Mouse (Mus musculus): ENCODE measurements around the gene Slc25a10. TPM values are rescaled to one million over a fixed set of nuclear protein-coding genes. Genes with fewer than 3 reads are reported as not detected.

Gene Slc25a10
- total RNA-seq, 2 experiments from 2014 or later = 18.7 to 20.4 TPM

DNA sequence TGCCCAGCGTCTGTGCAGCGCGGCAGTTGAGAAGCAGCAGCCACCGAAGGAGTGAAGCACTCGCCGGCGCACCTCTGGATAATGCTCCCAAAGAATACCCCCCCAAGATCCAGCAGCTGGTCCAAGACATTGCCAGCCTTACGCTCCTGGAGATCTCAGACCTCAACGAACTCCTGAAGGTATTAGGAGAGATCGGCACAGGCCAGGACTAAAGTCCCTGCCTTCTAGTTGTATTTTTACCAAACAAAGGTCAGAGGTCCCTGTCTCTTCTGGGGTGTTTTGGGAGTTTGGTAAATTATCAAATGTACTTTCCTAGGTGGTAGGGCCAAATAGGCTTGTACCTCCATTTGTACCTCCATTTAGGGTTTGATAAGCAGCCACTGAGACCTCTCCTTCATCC is 6.4 kb upstream of the Slc25a10 start:
- no peak for DNase-seq

DNA sequence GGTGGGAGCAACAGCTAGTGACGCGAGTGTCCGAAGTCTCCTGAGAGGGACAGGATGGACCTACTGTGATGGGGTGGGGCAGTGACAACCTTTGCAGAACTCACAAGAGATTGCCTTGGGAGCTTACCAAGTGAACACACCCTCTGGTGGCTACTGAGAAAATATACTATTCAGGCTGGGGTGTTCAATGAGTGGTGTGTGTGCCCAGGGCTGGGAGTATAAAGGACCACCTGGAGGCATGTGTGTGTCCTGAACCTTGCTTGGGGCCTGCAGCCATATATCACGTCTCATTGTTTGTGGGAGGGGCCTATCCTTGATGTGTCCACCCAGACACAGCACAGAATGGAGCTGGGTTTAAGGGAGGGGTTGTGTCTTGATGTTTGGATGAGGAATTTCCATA is 3.1 kb upstream of the Slc25a10 start:
- no peak for DNase-seq

DNA sequence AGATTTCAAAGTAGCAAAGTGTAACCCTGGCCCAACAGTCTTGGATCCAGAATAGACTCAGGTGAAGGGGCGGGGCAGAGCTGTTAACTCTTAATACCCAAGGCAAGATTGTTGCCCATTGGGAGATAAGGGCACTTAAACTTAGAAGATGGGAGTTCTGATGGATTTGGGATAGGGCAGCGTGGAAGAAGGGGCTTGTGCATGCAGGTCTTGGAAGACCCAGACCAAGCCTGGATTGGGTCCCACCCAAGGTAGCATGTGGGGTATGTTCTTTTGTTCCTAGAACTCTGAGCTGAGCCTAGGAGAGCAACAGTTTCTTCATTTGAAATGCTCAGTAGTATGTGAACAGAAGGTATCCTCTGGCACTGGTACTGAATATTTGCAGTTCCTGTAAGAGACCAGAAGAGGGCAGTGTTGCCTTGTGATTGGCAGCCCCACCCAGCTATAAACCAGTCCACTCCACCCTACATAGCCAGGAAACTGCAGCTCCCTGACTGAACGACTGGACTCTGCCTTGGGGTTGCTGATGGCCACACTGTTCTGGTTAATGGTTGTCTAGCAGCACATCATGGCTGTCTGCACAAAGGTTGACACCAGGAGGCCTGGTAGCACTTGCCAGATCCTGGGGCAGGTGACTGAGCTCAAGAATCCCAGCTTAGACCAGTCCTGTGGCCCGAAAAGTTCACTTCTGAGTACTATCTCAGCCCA is 2.4 kb upstream of the Slc25a10 start:
- DNase-seq = peak; percentile 42 to 67

DNA sequence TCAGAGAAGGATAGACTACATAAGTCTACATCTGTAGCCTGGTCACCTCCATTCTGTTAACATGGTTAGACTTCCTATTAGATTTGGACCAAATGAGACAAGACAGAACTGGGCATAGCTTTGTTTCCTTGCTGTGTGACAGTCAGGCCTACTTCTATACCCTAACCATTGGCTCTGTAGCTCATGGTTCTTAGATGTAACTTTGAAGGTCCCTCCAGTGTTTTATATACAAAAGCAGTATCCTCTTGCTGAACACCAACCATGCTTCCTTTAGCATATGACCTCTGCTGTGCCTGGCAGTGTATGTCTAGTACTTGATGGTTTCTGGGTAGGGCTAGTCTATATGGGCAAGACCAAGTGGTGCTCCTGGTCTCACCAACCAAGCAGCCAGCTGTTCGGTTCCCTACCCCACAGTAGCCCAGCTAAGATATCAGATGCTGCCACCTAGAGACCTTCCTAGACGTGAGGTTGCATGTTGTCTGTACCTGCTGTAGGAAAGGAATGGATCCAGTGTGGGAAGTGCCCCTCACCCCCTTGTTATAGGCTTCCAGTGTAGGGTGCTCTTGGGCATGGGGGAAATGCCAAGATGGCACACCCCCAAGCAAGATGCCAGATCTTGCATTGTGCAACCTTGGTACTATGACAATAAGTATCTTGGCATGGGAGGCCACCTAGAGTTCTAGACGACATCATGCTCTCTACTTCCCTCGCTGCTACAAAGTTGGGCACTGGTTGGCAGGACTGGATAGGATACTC is 1.2 kb upstream of the Slc25a10 start:
- no peak for DNase-seq

DNA sequence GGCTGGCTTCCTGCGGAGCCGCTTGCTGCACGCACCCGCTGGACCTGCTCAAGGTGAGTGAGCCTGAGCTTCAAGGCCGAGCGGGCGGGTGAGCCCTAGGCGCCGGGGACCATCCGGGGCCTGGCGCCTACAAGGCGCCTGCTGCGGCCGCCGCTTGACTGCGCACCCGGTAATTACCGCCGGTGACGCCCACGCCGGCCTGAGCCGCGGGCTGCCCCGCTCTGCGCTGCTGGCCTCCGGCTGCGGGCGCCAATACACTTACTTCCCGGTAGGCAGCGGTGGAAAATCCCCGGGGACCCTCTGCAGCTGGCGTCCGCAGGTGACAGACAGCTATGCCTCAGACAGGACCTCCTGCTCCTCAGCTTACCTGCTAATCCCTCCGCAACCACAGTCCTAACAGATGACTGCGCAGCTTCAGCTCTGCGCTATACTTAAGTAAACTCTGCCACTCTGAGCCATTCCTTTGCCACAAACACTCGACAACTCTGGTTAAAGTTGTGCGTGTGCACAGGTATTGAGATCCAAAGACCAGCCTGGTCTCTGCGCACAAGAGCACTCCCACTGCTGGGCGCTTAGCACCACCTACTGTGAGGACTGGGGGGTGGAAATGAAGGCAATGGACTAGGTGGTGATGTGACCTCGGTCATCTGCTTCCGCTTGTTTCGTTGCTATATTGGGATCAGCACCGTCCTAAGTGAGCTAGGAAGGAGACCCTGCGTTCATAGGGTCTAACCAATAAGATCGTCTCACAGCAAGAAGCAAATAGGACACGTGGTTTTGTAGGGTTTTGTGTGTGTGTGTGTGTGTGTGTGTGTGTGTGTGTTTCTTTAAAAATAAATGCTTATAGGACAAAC is 611 bp downstream of the Slc25a10 start:
- no peak for DNase-seq

DNA sequence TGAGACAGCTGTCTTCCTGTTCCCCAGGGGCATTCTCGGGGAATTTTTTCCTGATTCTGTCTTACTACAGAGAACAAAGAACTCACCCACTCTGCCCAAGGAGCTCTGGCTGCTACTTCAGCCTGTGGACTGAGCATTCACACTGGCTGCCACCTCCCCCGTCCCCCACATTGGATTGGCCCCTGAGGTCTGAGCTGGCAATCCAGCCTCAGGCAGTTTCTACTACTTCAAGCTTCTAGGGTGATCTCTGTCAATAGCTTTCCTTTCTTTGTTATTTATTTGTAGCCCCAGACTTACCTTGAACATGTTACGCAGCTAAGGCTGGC is 1.2 kb downstream of the Slc25a10 start:
- DNase-seq = no peak

DNA sequence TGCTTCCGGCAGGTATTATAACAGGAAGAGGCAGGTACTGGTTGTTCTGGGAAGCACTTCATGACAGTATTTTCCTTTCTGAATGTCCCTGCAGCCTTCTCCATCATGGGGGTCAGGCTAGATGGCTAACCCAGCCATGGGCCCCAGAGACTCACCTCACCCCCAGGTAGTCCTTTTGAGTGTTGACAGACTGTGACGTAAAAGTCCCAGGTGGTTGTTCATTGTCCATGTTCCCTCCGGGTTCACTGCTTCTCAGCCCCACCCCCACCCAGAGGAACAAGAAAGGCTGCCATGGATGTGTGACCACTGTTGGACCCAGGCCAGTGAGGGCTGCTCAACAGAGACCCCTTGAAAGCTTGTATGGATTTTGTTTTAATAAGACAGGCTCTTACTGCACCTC is 1.7 kb downstream of the Slc25a10 start:
- DNase-seq = no peak

DNA sequence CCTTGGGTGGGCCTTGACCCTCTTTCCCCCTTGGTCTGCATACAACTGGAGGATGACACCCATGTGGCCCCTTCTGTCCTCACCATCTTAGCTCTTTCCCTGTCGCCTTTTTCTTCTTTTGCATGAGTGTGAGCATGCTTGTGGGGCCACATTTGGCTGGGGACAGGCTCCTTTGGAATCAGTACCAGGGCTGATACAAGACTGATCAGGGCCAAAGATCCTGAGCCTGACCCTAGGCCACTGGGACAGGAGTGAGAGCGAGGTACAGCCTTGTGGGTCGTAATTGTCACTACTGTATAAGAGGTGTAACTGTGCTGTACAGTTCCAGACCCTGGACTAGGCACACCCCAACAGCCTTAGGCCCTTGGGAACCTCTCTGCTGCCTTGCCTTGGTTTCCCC is 2.3 kb downstream of the Slc25a10 start:
- no peak for DNase-seq

DNA sequence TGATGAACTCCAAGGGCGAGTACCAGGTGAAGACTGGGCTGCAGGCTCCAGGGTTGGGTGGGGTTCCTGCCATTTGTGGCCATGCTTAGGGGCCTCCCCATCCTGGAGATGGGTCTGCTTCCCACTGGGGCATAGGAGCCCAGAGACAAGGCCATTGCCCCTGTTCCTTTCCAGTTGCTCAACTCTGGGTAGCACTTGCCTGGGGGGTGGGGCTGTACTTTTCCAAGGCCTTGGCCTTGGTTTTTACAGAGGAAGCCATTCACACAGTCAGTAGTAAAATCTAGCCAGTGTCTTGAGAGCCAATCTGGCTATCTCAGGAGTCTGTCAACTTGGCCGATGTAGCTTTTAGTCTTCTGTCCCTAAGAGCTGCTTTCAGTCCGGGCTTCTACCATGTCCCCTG is 5.8 kb downstream of the Slc25a10 start:
- no peak for DNase-seq

DNA sequence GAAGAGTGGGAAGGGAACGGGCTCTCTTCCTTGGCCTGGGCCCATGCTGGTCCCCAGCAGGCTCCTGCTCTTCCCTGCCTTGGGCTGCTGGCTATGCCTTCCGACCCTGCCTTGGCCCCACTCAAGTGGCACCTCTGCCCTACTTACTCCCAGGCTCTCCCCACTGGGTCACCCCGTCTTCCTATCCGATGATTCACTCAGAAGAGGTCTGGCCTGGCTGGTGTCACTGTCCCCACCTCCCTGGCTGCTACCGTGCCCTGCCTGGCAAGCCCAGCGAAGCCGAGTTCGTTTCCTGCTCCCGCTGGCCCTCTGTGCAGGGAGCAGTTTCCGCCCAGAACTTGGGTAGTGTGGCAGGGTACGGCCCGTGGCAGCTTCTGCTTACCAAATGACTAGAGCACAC is 6.6 kb downstream of the Slc25a10 start:
- DNase-seq = no peak

DNA sequence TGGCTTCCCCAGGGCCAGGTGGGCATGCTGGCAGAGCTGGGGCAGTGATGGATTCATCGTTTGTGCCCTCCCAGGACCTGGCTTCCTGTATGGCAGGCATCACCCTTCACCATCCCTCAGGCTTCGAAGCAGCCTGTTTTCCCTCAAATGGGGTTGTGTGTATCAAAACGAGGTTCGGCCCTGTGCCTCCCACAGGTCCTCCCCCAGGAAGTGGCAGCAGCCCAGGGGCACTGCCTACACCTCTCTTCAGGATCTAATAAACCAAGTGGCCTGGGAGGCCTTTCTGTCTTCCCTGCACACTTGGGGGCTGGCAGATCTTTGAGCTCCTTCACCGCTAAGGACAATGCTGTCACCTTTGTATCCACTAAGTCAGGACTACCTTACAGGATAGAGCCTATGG is 7.3 kb downstream of the Slc25a10 start:
- DNase-seq = no peak

DNA sequence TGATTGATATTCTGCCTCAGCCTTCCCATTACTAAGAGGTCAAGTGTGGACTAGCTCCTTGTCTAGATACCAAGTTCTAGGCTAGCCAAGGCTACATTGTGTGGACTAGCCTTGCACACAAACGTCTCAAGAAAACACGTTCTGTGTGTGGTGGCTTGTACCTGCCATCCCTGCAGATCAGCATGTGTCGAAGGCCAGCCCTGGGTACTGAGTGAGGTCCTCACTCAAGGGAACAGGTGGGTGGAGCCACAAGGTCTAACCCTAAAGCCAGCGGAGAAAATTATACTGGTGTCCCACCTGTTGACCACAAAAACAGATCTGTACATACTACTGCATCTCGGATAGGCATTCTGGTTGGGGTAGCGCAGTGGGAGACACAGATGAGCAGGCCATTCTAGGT is 8.3 kb downstream of the Slc25a10 start:
- DNase-seq = no peak

DNA sequence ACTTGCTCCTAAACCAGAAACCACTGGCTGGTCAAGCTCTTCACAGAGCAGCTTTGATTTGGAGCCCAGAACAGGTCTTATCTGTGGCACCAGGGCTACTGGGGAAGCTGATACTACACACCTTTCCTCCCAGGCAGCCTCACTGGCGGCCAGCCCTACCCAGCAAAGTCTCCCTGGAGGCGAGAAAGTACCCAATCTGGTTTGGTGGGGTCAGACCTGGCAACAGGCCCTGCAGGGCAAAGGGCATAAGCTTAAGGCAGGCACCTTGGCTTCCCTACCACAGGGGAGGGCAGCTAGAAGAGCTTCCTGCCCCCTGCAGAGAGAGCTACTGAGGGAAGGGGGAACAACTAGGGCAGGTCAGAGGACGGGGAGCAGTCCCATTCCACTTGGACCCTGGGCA is 8.7 kb downstream of the Slc25a10 start:
- no peak for DNase-seq

DNA sequence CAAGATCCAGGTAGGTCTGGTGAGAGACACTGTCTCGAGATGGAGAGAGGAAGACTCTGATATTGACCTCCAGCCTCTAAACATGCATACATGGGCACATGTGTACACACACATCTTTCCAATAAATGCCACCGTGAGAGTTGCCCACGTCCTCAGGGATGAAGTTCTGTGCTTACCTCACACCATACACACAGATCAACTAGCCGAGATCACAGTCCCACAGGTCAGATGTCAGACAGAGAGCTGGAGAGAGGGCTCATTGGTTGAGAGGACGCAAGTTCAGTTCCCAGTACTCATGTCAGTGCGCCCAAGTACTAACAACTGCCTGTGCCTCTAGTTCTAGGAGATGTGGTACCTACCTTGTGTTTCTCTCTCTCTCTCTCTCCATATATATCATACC is 9.4 kb downstream of the Slc25a10 start:
- DNase-seq = no peak

DNA sequence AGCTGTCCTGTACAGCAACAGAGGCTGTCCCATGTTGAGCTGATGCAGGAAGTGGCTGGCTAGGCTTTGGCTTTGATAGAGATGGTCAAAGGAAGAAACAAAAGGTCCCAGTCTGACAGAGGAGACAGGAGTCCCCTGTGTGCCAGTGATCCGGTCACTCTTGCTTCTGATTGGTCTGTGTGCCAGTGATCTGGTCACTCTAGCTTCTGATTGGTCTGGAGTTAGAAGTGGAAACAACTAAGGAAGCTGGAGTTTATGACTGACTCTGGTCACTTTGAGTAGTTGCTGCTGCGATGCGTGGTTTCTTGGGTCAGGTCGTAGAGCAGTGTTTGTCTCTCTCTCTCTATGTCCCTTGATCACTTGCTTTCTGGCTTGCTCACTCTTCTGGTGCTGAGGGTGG is 10.1 kb downstream of the Slc25a10 start:
- DNase-seq = no peak

DNA sequence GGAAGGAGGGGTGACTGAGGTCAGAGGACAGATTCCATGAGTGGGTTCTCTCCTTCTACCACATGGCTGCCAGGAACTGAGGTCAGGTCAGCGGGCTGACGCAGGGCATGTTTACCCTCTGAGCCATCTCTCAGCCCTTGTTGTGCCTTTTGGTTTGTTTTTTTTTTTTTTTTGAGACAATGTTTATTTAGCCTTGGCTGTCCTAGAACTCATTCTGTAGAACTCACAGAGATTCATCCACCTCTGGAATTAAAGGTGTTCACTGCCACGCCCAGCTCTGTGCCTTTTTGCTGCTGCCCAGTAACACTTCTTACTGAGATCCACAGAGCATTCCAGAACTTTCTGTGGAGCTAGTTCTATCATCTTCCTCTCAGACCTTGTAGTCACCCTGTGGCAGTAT is 14.0 kb downstream of the Slc25a10 start:
- DNase-seq = no peak

DNA sequence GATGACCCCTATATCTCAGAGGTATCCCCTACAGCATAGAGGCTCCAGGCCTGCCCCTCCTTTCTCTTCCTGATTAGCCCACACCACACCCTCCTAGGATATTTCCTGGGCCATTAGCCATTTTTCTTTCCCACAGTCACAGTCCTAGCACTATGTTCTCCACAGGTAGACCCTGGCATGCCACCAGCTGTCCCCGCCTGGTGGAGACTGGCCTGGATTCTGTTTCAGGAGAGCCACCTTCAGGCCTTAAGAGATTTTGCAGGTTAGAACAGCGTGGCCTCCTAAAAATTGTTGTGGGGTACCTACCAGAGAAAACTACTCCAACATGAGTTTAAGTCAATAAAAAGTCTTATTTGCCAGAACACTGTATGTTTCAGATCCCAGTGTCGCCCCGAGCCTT is 15.3 kb downstream of the Slc25a10 start:
- no peak for DNase-seq

DNA sequence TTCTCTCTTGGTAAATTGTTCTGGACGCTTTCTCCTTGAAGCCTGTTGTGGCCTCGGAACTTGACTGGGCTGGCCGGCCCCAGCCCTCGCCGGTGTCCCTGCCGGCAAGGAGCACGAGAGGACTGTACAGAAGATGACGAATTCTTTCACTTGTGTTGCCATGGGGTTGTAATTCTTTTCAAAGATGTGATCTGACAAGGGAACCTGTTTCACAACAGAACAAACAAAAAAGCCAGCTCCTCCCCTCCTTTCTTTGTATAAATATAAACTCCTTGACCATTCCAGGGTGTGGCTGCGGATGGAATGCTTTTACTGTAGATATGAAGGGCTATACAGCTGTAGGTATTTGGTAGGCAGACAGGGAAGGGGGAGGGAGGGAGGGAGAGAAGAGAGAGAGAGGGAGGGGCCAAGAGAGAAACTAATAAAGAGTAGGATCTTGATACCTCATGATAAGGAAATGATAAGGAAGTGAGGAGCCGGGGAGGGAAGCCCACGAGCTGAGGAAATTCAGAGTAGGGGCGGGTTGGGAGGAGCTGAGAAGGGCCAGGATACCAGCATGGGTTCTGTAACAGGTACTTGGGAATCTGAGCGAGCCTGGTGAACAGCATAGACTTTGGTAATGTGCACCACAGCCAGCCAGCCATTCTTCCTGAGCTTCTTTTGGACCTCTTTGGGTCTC is 16.1 kb downstream of the Slc25a10 start:
- no peak for DNase-seq

DNA sequence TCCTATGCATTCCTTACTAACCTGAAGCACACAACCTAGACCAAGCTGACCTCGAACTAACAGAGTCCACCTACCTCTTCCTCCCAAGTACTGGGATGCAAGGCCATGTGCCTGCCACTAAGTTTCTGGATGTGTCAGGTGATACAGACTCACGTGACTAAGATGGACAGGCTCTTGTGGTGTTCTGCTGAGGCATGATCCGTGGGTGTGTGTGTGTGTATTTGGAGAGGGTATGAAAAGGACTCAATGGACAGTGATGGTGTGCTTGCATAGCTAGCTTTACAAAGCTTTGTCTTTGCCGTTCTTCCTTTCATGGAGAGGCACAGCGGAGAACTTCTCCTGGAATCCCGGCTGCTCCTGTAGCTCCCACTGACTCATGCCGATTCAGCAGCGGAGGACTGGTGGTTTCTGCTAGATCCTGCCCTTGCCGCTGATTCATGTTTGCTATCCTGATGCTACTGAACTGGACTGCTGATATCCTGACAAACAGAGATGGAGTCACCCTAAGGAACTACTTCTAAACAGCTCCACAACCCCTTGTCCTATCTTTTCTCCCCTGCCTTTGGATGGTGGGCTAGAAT is 16.7 kb downstream of the Slc25a10 start:
- DNase-seq = no peak

DNA sequence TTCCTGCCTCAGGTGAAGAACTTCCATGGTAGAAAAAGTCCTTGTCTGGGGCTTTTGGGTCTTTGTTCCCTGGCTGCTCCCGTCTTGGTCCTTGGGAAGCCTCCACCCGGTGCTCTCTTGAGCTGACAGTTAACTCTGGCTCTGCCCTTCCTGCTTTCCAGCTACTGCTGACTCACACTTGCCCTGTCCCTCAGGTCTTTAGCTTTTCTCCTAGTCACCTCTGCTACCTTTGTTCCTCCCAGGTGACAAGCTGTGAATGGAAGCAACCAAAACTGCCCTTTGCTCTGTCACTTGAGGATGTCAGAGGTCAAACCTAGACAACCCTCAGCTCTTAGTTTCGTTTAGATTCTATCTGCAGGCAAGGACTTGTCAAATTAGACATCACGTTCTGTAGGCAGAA is 18.3 kb downstream of the Slc25a10 start:
- DNase-seq = no peak

DNA sequence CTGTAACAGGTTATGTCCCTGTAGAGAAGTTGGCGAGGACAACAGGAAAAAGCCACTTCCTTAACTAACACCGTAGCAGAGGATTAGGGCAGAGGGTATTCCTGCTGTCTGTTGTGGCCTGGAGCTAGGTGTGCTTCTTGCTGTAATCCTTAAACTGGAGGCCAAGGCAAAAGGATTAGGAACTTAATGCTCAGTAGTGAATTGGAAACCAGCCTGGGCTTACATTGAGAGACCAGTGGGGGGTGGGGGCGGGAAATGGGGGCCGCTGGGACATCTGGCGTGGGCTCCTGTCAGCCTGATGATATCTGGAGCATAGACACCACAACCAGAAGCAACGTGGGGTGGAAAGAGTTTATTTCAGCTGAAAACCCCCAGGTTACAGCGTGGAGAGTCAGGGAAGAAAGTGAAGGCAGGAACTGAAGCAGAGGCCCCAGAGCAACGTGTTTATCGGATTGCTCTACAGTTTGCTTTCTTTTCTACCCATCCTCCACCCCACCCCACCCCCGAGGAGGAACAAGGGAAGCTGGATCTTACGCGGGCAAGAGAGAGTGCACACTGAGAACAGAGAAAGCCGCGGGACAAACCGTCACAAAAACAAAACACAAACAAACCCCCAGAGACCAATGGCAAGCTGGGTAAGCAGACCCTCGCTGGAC is 18.9 kb downstream of the Slc25a10 start:
- DNase-seq = no peak
